Mouse (Mus musculus): ENCODE measurements around the gene Krt35. TPM values are rescaled to one million over a fixed set of nuclear protein-coding genes. Genes with fewer than 3 reads are reported as not detected.

Gene Krt35
- total and polyA plus RNA-seq, 2 experiments, result not detected

DNA sequence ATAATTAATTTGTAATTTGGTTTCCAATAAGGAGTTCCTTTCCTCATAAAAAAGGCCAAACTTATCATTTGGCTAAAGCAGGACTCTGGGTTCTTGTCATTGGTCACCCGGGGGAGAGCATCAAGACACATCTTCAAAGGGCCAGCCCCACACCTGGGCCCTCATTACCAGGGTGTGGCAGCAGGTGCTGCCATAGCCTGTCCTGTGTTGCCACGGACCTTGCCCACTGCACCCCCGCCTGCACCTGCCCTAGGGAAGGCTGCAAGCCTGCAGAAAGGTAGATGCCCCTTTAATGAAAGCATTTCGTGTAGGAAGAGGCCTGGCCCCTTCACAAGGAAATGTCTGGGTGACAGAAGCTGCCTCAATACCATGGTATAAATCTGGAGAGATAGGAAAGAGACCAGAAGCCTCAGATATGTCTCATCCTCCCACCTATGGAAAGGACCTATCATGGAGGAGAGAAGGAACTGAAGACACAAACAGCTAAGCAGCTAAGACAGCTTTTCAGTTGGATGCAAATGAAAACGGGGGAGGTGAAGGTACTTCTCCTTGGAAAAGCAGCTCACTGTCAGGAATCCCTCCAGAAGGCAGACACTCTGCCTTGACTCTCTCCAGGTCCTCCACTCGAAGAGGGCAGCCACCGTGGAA lies 7.5 kb downstream of the Krt35 start:
- Histone ChIP-seq H3K4me1 (ENCODE audit: control insufficient read depth, insufficient read depth, low read length) (no peaks in the 10 kb centered on the region), H3K79me2 (ENCODE audit: control insufficient read depth, insufficient read depth, low read length) (no peaks in the 10 kb centered on the region), H3K27me3 (ENCODE audit: control insufficient read depth, insufficient read depth, low read length) (peaks cover 2% of the 10 kb centered on the region; the same call in 1 of the 2 replicates), H3K9ac (ENCODE audit: low read depth, low read length) (no peak overlapping the region), H3K27ac (replicated peaks; ENCODE audit: insufficient read depth, low read depth, low read length) (no peak overlapping the region), H3K4me3 (ENCODE audit: insufficient read depth, low read depth, low read length) (no peak overlapping the region), H3K36me3 (ENCODE audit: control insufficient read depth, insufficient read depth, low read length) (no peaks in the 10 kb centered on the region)
- DNase-seq (ENCODE audit: extremely low read depth, low read depth, low spot score), result no peak
- 62% methylated on average over 7 of the region's 7 CpGs for WGBS
- TF ChIP-seq POLR2A (IDR thresholded peaks at IDR 0.05; ENCODE audit: extremely low read depth, insufficient read depth, low read length), result no peak
- no peak for TF ChIP-seq CTCF (IDR thresholded peaks at IDR 0.05; ENCODE audit: low read depth, low read length)

- no peak within 1 kb of the TSS for H3K9ac ChIP-seq (ENCODE audit: low read depth, low read length)
- H3K79me2 ChIP-seq (ENCODE audit: control insufficient read depth, insufficient read depth, low read length), result no peaks in the 10 kb centered on the region
- H3K4me3 ChIP-seq (ENCODE audit: insufficient read depth, low read depth, low read length), result no peak within 1 kb of the TSS
- TF ChIP-seq POLR2A (IDR thresholded peaks at IDR 0.05; ENCODE audit: extremely low read depth, insufficient read depth, low read length) (no peak), CTCF (IDR thresholded peaks at IDR 0.05; ENCODE audit: low read depth, low read length) (no peak)
- no peak within 1 kb of the TSS for H3K27ac ChIP-seq (replicated peaks; ENCODE audit: insufficient read depth, low read depth, low read length)
- no peaks in the 10 kb centered on the region for H3K4me1 ChIP-seq (ENCODE audit: control insufficient read depth, insufficient read depth, low read length)
- 94% methylated on average over 10 of the region's 10 CpGs for WGBS
- H3K36me3 ChIP-seq (ENCODE audit: control insufficient read depth, insufficient read depth, low read length), result no peaks in the 10 kb centered on the region
- H3K27me3 ChIP-seq (ENCODE audit: control insufficient read depth, insufficient read depth, low read length), result peaks cover 2% of the 10 kb centered on the region; the same call in 1 of the 2 replicates
- no peak for DNase-seq (ENCODE audit: extremely low read depth, low read depth, low spot score)
Measured at GRCm38 (mm10) chr11:100087861-100088260, 8.2 kb downstream of the Krt35 start, which contains the start of gene Krt32. Gene Krt32 (minus strand): TSS chr11:100088226.

DNA sequence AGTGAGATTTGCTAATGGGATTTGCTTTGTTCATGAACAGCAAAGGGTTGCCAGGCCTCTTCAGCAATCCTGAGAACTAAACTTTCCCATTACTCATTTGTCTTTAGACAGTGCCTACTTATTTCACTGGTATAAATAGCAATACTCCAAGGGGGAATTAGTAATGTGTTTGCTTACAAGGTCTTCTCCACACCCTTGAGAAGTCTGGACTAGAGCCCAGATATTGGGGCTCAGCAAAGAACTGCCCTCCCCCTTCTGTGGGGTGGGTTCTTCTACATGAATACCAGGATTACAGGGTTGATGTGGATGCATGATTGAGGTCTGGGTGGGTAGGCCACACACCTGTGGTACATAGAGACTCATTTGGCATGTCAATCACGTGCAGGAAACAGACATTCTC lies 22.2 kb downstream of the Krt35 start:
- no peaks in the 10 kb centered on the region for H3K4me1 ChIP-seq (ENCODE audit: control insufficient read depth, insufficient read depth, low read length)
- no peaks in the 10 kb centered on the region for H3K79me2 ChIP-seq (ENCODE audit: control insufficient read depth, insufficient read depth, low read length)
- H3K36me3 ChIP-seq (ENCODE audit: control insufficient read depth, insufficient read depth, low read length), result no peaks in the 10 kb centered on the region
- H3K27ac ChIP-seq (replicated peaks; ENCODE audit: insufficient read depth, low read depth, low read length), result no peak overlapping the region
- H3K27me3 ChIP-seq (ENCODE audit: control insufficient read depth, insufficient read depth, low read length), result no peaks in the 10 kb centered on the region
- no peak for DNase-seq (ENCODE audit: extremely low read depth, low read depth, low spot score)
- H3K4me3 ChIP-seq (ENCODE audit: insufficient read depth, low read depth, low read length), result no peak overlapping the region
- H3K9ac ChIP-seq (ENCODE audit: low read depth, low read length), result no peak overlapping the region
- WGBS, result 68% methylated on average over 1 of the region's 1 CpGs
- TF ChIP-seq POLR2A (IDR thresholded peaks at IDR 0.05; ENCODE audit: extremely low read depth, insufficient read depth, low read length), result no peak
- TF ChIP-seq CTCF (IDR thresholded peaks at IDR 0.05; ENCODE audit: low read depth, low read length), result no peak

DNA sequence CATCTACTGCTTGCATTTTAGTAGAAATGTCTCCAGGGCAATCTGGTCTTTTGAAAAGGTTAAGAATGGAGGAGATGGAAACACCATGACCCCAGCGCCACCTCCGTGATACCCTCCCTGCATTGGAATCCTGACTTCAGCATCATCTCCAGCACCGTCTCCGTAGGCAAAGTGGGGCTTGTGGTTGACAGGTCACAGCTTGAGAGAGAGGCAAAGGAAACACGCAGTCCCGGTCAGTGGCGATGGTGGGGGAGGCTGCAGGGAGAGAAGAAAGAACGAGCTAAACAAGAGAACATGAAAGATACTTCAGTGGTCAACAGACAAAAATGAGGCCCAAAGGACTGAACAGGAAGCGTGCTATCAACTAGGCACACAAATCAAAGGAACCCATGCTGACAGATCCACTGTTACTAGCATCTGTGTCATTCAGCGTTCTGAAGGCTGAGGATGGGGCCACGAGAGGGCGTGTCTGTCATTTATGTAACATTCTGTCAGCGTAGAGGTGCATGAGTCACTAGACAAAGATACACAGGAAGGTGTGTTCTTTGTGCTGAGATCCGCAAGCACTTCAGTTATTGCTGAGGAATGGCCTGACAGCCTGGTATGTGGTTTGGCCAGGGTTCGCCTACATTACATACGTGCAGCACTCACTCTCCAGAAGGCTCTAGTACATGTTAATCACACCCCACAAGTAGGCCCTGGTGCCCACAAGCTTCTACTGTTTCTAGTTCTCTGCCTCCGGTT lies 28.6 kb downstream of the Krt35 start:
- TF ChIP-seq POLR2A (IDR thresholded peaks at IDR 0.05; ENCODE audit: extremely low read depth, insufficient read depth, low read length), result no peak
- no peak for TF ChIP-seq CTCF (IDR thresholded peaks at IDR 0.05; ENCODE audit: low read depth, low read length)
- DNase-seq (ENCODE audit: extremely low read depth, low read depth, low spot score), result no peak
- WGBS, result 80% methylated on average over 17 of the region's 17 CpGs

GRCm38 (mm10) chr11:100066236-100067010 lies 29.6 kb downstream of the Krt35 start:
- 71% methylated on average over 12 of the region's 12 CpGs for WGBS
- no peak overlapping the region for H3K4me3 ChIP-seq (ENCODE audit: insufficient read depth, low read depth, low read length)
- DNase-seq (ENCODE audit: extremely low read depth, low read depth, low spot score), result no peak
- TF ChIP-seq CTCF (IDR thresholded peaks at IDR 0.05; ENCODE audit: low read depth, low read length), result no peak
- TF ChIP-seq POLR2A (IDR thresholded peaks at IDR 0.05; ENCODE audit: extremely low read depth, insufficient read depth, low read length), result no peak
- H3K4me1 ChIP-seq (ENCODE audit: control insufficient read depth, insufficient read depth, low read length), result no peaks in the 10 kb centered on the region
- H3K9ac ChIP-seq (ENCODE audit: low read depth, low read length), result no peak overlapping the region
- no peaks in the 10 kb centered on the region for H3K79me2 ChIP-seq (ENCODE audit: control insufficient read depth, insufficient read depth, low read length)
- no peaks in the 10 kb centered on the region for H3K27me3 ChIP-seq (ENCODE audit: control insufficient read depth, insufficient read depth, low read length)
- no peaks in the 10 kb centered on the region for H3K36me3 ChIP-seq (ENCODE audit: control insufficient read depth, insufficient read depth, low read length)
- no peak overlapping the region for H3K27ac ChIP-seq (replicated peaks; ENCODE audit: insufficient read depth, low read depth, low read length)

More for the DNA sequence above, 28.6 kb downstream of the Krt35 start:
- Histone ChIP-seq H3K27me3 (ENCODE audit: control insufficient read depth, insufficient read depth, low read length) (no peaks in the 10 kb centered on the region), H3K9ac (ENCODE audit: low read depth, low read length) (no peak overlapping the region), H3K4me1 (ENCODE audit: control insufficient read depth, insufficient read depth, low read length) (no peaks in the 10 kb centered on the region), H3K79me2 (ENCODE audit: control insufficient read depth, insufficient read depth, low read length) (no peaks in the 10 kb centered on the region), H3K27ac (replicated peaks; ENCODE audit: insufficient read depth, low read depth, low read length) (no peak overlapping the region), H3K36me3 (ENCODE audit: control insufficient read depth, insufficient read depth, low read length) (no peaks in the 10 kb centered on the region), H3K4me3 (ENCODE audit: insufficient read depth, low read depth, low read length) (no peak overlapping the region)
